Mouse (Mus musculus) liver, embryonic 14.5 days (tissue): ENCODE data around the gene Slc5a9.

Source experiments
- CTCF ChIP-seq: IDR thresholded peaks from 2 replicates; pipeline ENCODE4 v1.5.1; 2016; ENCODE audit warnings: antibody characterized with exemption, low read depth, control low read depth
- EP300 ChIP-seq: IDR thresholded peaks from 2 replicates; pipeline ENCODE4 v1.6.1; 2016; ENCODE audit warnings: antibody characterized with exemption, low read depth

- no peak for TF ChIP-seq CTCF
- TF ChIP-seq EP300, result no peak
Observed at GRCm38 (mm10) chr4:111838882-111839281, 63.8 kb downstream of the Slc5a9 start.
